Mouse (Mus musculus) brain, embryonic 14.5 days (tissue): ENCODE data around the gene Hoxd10. TPM values are rescaled to one million over a fixed set of nuclear protein-coding genes. Genes with fewer than 3 reads are reported as not detected.

Experiments used
- DNase-seq: peaks from one replicate; pipeline ENCODE4 v3.0.0-alpha.2; 2011; ENCODE audit warnings: low read depth
- CTCF ChIP-seq: fragments of 200-500 bp; IDR thresholded peaks from 2 replicates; pipeline ENCODE4 v1.5.1; 2012; ENCODE audit warnings: inconsistent platforms, mild to moderate bottlenecking, moderate library complexity, borderline replicate concordance; ENCODE audit not compliant: insufficient read depth, insufficient read length; ENCODE audit errors: extremely low read depth
- POLR2A ChIP-seq: fragments of 200-500 bp; IDR thresholded peaks from 2 replicates; pipeline ENCODE4 v1.6.1; 2012; ENCODE audit warnings: mild to moderate bottlenecking, inconsistent platforms, borderline replicate concordance; ENCODE audit not compliant: poor library complexity, insufficient read depth, insufficient read length, severe bottlenecking; ENCODE audit errors: extremely low read depth
- polyA plus RNA-seq: library from polyadenylated mRNA; depleted of rRNA; stranded (reverse); fragments of >200 nt; gene quantifications from 2 replicates; pipeline ENCODE4 v1.2.3, GENCODE M21; 2012

Hoxd10 gene
- polyA plus RNA-seq, 1 experiment: 0.04 TPM

DNA sequence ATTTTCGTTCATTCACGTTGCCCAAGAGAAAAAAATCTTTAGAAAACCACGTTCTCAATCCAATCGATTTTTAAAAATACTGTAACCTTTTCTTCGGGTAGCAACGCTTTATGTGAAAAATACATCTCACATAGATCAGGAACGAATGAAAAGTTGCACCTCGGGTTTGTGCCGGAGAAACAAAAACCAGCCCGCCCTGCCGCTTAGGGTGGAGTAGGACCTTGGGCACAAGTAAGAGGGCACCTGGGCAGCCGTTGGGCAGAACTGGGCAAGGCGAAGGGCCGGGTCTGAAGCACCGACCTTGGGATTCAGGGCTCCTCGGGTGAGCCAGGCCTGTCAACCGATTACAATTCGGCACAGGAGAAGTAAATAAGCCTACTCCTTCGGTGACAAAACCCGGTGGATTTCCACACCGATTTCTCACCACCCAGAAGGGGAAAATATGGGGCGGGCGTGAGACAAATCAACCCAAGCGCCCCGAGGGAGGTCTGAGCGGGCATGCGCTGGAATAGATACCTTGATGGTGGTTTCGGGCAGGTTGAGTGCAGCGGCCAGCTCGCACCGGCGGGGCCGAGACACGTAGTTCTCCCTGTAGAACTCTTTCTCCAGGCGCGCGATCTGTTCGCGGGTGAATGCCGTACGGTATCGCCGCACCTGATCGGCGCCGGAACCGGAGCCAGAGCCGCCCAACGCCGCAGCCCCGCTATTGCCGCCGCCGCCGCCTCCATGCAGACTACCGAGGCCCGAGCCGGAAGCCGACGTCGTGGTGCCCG lies 34.3 kb upstream of the Hoxd10 start:
- peak; percentile 56 for DNase-seq

GRCm38 (mm10) chr2:74658024-74658666 lies 33.6 kb upstream of the Hoxd10 start:
- peak; percentile 61 for DNase-seq
- no peak for TF ChIP-seq CTCF
- TF ChIP-seq POLR2A: no peak

More for the DNA sequence above, 34.3 kb upstream of the Hoxd10 start:
- no peak for TF ChIP-seq CTCF
- TF ChIP-seq POLR2A: no peak

GRCm38 (mm10) chr2:74658667-74659371 lies 32.9 kb upstream of the Hoxd10 start:
- DNase-seq: peak; percentile 68

DNA sequence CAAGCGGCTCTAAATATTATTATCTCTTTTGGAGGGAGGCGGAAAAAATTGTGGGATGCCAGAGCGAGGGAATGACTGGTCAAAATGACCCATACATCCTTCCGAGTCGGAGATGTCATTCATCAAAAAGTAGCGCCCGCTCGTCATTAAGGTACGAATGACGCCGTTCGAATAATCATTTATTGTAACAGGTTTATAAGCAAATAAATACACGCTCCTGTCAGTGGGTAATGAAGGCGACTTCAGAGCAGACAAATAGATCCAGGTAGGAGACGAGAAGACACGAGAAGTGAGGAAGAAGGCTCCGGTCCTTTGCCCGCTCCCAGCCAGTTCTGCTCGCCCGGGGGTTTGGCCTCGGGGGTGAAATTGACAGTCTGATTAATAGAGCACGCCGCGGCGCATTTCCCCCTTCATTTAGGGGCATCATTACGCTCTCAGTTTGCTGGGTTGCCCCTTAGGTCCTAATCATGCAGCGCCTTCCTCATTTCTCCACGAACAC lies 32.2 kb upstream of the Hoxd10 start, which contains the start of gene Evx2:
Gene Evx2, minus strand, starts transcription at position 51 of the 499 bp plus-strand sequence.
- DNase-seq: peak; percentile 47
- TF ChIP-seq CTCF (no peak), POLR2A (no peak)

More at GRCm38 (mm10) chr2:74658667-74659371, 32.9 kb upstream of the Hoxd10 start:
- no peak for TF ChIP-seq POLR2A
- TF ChIP-seq CTCF: no peak

- peak; percentile 25 for DNase-seq
- no peak for TF ChIP-seq POLR2A
- TF ChIP-seq CTCF: no peak
Measured at GRCm38 (mm10) chr2:74660421-74661375, 31.0 kb upstream of the Hoxd10 start.

- TF ChIP-seq POLR2A (no peak), CTCF (peak; percentile 78)
- DNase-seq: peak; percentile 89
Measured at GRCm38 (mm10) chr2:74661685-74662084, 30.0 kb upstream of the Hoxd10 start.

DNA sequence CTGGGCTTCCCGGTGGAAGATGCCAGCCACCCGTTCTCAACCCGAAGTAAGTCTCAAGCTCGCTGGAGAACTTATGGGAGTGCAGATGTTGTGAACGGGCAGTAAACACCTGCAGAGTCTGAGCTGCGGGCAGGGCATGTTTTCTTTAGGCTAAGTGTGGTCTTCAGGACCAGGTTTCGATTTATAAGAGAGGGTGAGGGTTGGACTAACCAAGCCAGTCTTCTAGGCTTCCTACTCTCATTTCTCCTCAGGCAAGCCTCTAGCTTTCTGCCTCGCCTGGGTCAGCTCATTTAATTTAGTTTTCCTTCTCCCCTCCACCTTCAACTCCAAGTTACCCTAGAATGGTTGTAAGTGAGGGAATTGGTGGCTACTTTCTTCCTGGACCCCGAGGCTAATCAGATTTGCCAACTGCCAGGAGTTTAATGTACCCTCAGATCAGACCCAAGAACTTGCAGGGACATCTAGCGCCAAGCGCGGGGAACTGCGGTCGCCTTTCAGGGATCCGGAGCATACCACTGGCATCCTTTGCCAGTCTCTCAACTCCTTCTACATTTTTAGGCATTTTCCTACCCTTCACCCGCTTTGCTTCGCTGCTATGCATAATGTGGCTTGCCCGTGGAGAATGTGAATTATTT lies 28.3 kb upstream of the Hoxd10 start:
- peak; percentile 92 for TF ChIP-seq CTCF
- no peak for TF ChIP-seq POLR2A
- DNase-seq: peak; percentile 86

GRCm38 (mm10) chr2:74666411-74666810 lies 25.3 kb upstream of the Hoxd10 start:
- no peak for TF ChIP-seq POLR2A
- TF ChIP-seq CTCF: no peak
- DNase-seq: no peak

GRCm38 (mm10) chr2:74667191-74667841 lies 24.4 kb upstream of the Hoxd10 start:
- TF ChIP-seq CTCF: no peak
- no peak for TF ChIP-seq POLR2A
- DNase-seq: no peak

- TF ChIP-seq CTCF (no peak), POLR2A (no peak)
Measured at GRCm38 (mm10) chr2:74667842-74668357, 23.8 kb upstream of the Hoxd10 start, which contains the start of gene Hoxd13. Hoxd13 (plus strand) TSS chr2:74668310.

More at GRCm38 (mm10) chr2:74667842-74668357, 23.8 kb upstream of the Hoxd10 start, which contains the start of gene Hoxd13:
- DNase-seq: no peak
